In the genomic region with DNA sequence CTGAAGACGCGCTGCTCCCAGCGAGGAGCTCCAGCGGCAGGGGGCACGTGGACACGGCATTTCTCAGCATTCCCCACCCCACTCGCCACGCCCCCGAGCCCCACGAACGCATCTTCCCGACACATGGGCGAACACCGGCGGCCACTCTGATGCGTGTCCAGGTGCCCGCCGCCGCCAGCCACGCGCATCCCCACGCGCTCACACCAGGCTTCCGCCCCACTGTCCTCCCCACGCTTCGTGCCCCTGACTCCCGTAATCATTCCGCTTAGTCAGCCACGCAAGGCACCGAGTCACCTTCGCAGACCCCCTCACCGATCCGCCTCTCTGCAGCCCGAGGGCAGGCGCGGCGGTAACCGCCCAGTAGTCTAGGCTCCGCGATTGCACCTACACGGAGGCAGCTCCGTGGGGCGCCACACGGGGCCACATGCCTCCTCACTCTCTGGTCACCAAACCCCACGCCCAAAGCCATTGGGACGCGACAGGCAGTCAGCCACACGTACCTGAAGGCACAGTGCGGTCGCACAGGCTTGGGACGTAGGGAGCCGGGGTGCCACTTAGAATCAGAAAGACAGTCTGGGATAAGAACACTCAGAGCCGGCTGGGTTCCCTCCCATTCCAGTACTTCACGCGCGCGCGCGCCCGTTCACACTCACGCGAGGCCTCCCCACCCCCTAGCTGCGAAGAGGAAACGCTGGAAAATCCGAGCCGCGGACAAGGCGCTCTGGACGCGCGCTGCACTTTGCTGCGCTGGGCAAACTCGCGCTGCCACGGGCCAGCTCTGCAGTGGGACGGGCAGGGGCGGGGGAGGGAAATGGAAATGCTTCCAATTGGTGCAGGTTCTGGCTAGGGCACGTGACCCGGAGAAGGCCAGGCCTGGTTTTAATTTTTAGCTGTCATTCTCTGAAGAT, we compare ENCODE assay signal across 8 mouse cellular contexts. TPM values are rescaled to one million over a fixed set of nuclear protein-coding genes. Genes with fewer than 3 reads are reported as not detected.
DNase-seq lines count a peak whose midpoint lies in the region; ATAC-seq and TF ChIP-seq lines count a peak whose summit lies in the region.

A gene (minus strand): TSS at position 782 of the 908 bp plus-strand sequence.

- no peak within 1 kb of the TSS for H3K27ac ChIP-seq in bone marrow macrophage, adult 2 months (ENCODE audit: insufficient read depth, low read depth, low read length)
- peak within 1 kb of the TSS; percentile 77 for H3K27ac ChIP-seq in forebrain, embryonic 10.5 days
- no peak within 1 kb of the TSS for H3K27ac ChIP-seq in heart, embryonic 13.5 days (replicated peaks)
- H3K27ac ChIP-seq in kidney, postnatal 0 days, result peak within 1 kb of the TSS; percentile 90
- H3K27ac ChIP-seq in liver, embryonic 12.5 days, result no peak within 1 kb of the TSS
- peak within 1 kb of the TSS; percentile 88 for H3K27ac ChIP-seq in stomach, postnatal 0 days (replicated peaks)

- peaks cover 82% of the 10 kb centered on the region for H3K27me3 ChIP-seq in forebrain, embryonic 10.5 days (ENCODE audit: poor library complexity, severe bottlenecking)
- peaks cover 57% of the 10 kb centered on the region for H3K27me3 ChIP-seq in heart, embryonic 13.5 days (replicated peaks)
- no peaks in the 10 kb centered on the region for H3K27me3 ChIP-seq in kidney, postnatal 0 days (ENCODE audit: insufficient read depth, low read length)
- H3K27me3 ChIP-seq in liver, embryonic 12.5 days (replicated peaks), result peaks cover 72% of the 10 kb centered on the region
- no peaks in the 10 kb centered on the region for H3K27me3 ChIP-seq in stomach, postnatal 0 days (ENCODE audit: control insufficient read depth, insufficient read depth, low read length)

- no peaks in the 10 kb centered on the region for H3K36me3 ChIP-seq in forebrain, embryonic 10.5 days (replicated peaks)
- H3K36me3 ChIP-seq in heart, embryonic 13.5 days, result no peaks in the 10 kb centered on the region
- no peaks in the 10 kb centered on the region for H3K36me3 ChIP-seq in kidney, postnatal 0 days (ENCODE audit: insufficient read depth, low read length)
- H3K36me3 ChIP-seq in liver, embryonic 12.5 days, result no peaks in the 10 kb centered on the region
- no peaks in the 10 kb centered on the region for H3K36me3 ChIP-seq in stomach, postnatal 0 days (ENCODE audit: control insufficient read depth, insufficient read depth, low read length)

- peak within 1 kb of the TSS; percentile 98 for H3K4me2 ChIP-seq in heart, embryonic 13.5 days
- H3K4me2 ChIP-seq in kidney, postnatal 0 days (ENCODE audit: low read length), result peak within 1 kb of the TSS; percentile 80
- peak within 1 kb of the TSS; percentile 80 for H3K4me2 ChIP-seq in liver, embryonic 12.5 days
- peak within 1 kb of the TSS; percentile 99 for H3K4me2 ChIP-seq in stomach, postnatal 0 days (replicated peaks; ENCODE audit: low read depth)

- H3K4me1 ChIP-seq in bone marrow macrophage, adult 2 months (ENCODE audit: control insufficient read depth, insufficient read depth, low read length), result no peaks in the 10 kb centered on the region
- H3K4me1 ChIP-seq in forebrain, embryonic 10.5 days, result peaks cover 41% of the 10 kb centered on the region
- peaks cover 13% of the 10 kb centered on the region for H3K4me1 ChIP-seq in heart, embryonic 13.5 days
- H3K4me1 ChIP-seq in kidney, postnatal 0 days (replicated peaks; ENCODE audit: insufficient read depth, low read length), result peaks cover 12% of the 10 kb centered on the region
- H3K4me1 ChIP-seq in liver, embryonic 12.5 days, result peaks cover 17% of the 10 kb centered on the region
- no peaks in the 10 kb centered on the region; the same call in 1 of the 2 replicates for H3K4me1 ChIP-seq in stomach, postnatal 0 days (replicated peaks; ENCODE audit: control insufficient read depth, insufficient read depth)

- peak; percentile 37 for DNase-seq in CD4-positive, CD25-positive, alpha-beta regulatory T cell, adult 2 months (ENCODE audit: low read depth, low spot score)
- DNase-seq in forebrain, embryonic 10.5 days (ENCODE audit: extremely low spot score, low spot score), result peak; percentile 75
- DNase-seq in kidney, postnatal 0 days (ENCODE audit: low spot score), result peak; percentile 62
- peak; percentile 37 for DNase-seq in naive thymus-derived CD4-positive, alpha-beta T cell, adult 2 months (ENCODE audit: low read depth)
- DNase-seq in stomach, postnatal 0 days (ENCODE audit: low spot score), result peak; percentile 90

- under 1% methylated on average over 79 of the region's 79 CpGs for WGBS in forebrain, embryonic 10.5 days
- under 1% methylated on average over 79 of the region's 79 CpGs for WGBS in heart, embryonic 13.5 days
- under 1% methylated on average over 79 of the region's 79 CpGs for WGBS in kidney, postnatal 0 days
- under 1% methylated on average over 79 of the region's 79 CpGs for WGBS in liver, embryonic 12.5 days (ENCODE audit: insufficient replicate concordance)
- under 1% methylated on average over 79 of the region's 79 CpGs for WGBS in stomach, postnatal 0 days

- H3K9me3 ChIP-seq in forebrain, embryonic 10.5 days, result no peaks in the 10 kb centered on the region; the same call in 1 of the 2 replicates
- no peaks in the 10 kb centered on the region for H3K9me3 ChIP-seq in heart, embryonic 13.5 days
- no peaks in the 10 kb centered on the region for H3K9me3 ChIP-seq in kidney, postnatal 0 days (replicated peaks; ENCODE audit: low read length)
- H3K9me3 ChIP-seq in liver, embryonic 12.5 days (replicated peaks), result no peaks in the 10 kb centered on the region
- H3K9me3 ChIP-seq in stomach, postnatal 0 days (ENCODE audit: control insufficient read depth, low read length), result no peaks in the 10 kb centered on the region

- TF ChIP-seq EP300 in stomach, postnatal 0 days (optimal IDR thresholded peaks at IDR 0.05), result no peak

- no peak for TF ChIP-seq CTCF in bone marrow macrophage, adult 2 months (IDR thresholded peaks at IDR 0.05; ENCODE audit: low read depth, low read length)
- TF ChIP-seq CTCF in kidney, postnatal 0 days (IDR thresholded peaks at IDR 0.05; ENCODE audit: low read depth), result peak; percentile 21
- TF ChIP-seq CTCF in stomach, postnatal 0 days (IDR thresholded peaks at IDR 0.05; ENCODE audit: low read depth), result peak; percentile 45

- H3K9ac ChIP-seq in heart, embryonic 13.5 days, result peak within 1 kb of the TSS; percentile 84
- peak within 1 kb of the TSS; percentile 72 for H3K9ac ChIP-seq in kidney, postnatal 0 days (ENCODE audit: low read depth, low read length)
- peak within 1 kb of the TSS; percentile 49 for H3K9ac ChIP-seq in liver, embryonic 12.5 days
- H3K9ac ChIP-seq in stomach, postnatal 0 days (ENCODE audit: low read length), result peak within 1 kb of the TSS; percentile 78

- ATAC-seq in heart, embryonic 13.5 days (ENCODE audit: extremely low read depth, insufficient number of reproducible peaks, low FRiP score, low TSS enrichment), result no peak
- ATAC-seq in kidney, postnatal 0 days (replicated peaks; ENCODE audit: low FRiP score, low read depth), result peak; percentile 57
- ATAC-seq in liver, embryonic 12.5 days, result peak; percentile 40
- ATAC-seq in stomach, postnatal 0 days (ENCODE audit: low FRiP score, low TSS enrichment), result peak; percentile 83

- no peak for TF ChIP-seq POLR2A in bone marrow macrophage, adult 2 months (IDR thresholded peaks at IDR 0.05; ENCODE audit: borderline replicate concordance, low read depth, low read length)

- peak within 1 kb of the TSS; percentile 67 for H3K4me3 ChIP-seq in bone marrow macrophage, adult 2 months (ENCODE audit: insufficient read depth, low read length)
- peak within 1 kb of the TSS; percentile 76 for H3K4me3 ChIP-seq in forebrain, embryonic 10.5 days
- peak within 1 kb of the TSS; percentile 76 for H3K4me3 ChIP-seq in heart, embryonic 13.5 days
- H3K4me3 ChIP-seq in kidney, postnatal 0 days (replicated peaks; ENCODE audit: low read depth, low read length), result peak within 1 kb of the TSS; percentile 66
- peak within 1 kb of the TSS; percentile 60 for H3K4me3 ChIP-seq in liver, embryonic 12.5 days
- H3K4me3 ChIP-seq in stomach, postnatal 0 days (ENCODE audit: low read depth, low read length), result peak within 1 kb of the TSS; percentile 75

RNA-seq across cellular contexts. Expression of the gene that starts here (rescaled TPM):
- polyA plus RNA-seq in bone marrow macrophage, adult 2 months (2012; ENCODE audit: insufficient read depth, insufficient read length, missing spikeins), result 30.3 and 39.5 TPM in 2 replicates
- 79.0 and 81.7 TPM in 2 replicates for polyA plus RNA-seq in forebrain, embryonic 10.5 days (2016; fragmentation: Nextera tagmentation; extraction: Ambion mirVana)
- polyA plus RNA-seq in heart, embryonic 13.5 days (2015; fragmentation: Nextera tagmentation; extraction: Ambion mirVana), result 62.5 and 72.1 TPM in 2 replicates
- polyA plus RNA-seq in kidney, postnatal 0 days (2015; fragmentation: Nextera tagmentation; extraction: Ambion mirVana), result 97.2 and 99.7 TPM in 2 replicates
- 19.3 and 20.6 TPM in 2 replicates for polyA plus RNA-seq in liver, embryonic 12.5 days (2016; fragmentation: Nextera tagmentation; extraction: Ambion mirVana)
- polyA plus RNA-seq in stomach, postnatal 0 days (2015; fragmentation: Nextera tagmentation; extraction: Ambion mirVana), result 38.5 and 42.1 TPM in 2 replicates

Comparison
In these comparisons a context has a peak if more than half of its experiments do, and no peak if none do; other contexts are left out.
1. DNase-seq: peak in every context shown above with its lines; median percentile 90 in stomach, postnatal 0 days; 75 in forebrain, embryonic 10.5 days; 62 in kidney, postnatal 0 days; 37 in CD4-positive, CD25-positive, alpha-beta regulatory T cell, adult 2 months; 37 in naive thymus-derived CD4-positive, alpha-beta T cell, adult 2 months.
2. H3K27ac ChIP-seq: peak in forebrain, embryonic 10.5 days (single experiment), kidney, postnatal 0 days (single experiment) and stomach, postnatal 0 days (single experiment); none in bone marrow macrophage, adult 2 months (single experiment), heart, embryonic 13.5 days (single experiment) and liver, embryonic 12.5 days (single experiment).
3. Peak in every context shown above with its lines, with median percentiles within 50 percentile points of each other: H3K4me3 ChIP-seq, H3K4me2 ChIP-seq and H3K9ac ChIP-seq.